ENCODE assay signal across 31 mouse cellular contexts in genomic region chr1:40053071-40053470, GRCm38 (mm10). TPM values are rescaled to one million over a fixed set of nuclear protein-coding genes. Genes with fewer than 3 reads are reported as not detected.
"Had no signal": no experiment of that assay in that cellular context is flagged by ENCODE, and none has a peak within 500 bp of the region (broad histone marks: within the 10 kb centered on the region; RNA-seq: fewer than 3 reads in every experiment).

No protein-coding gene starts in this region.

- H3K36me3 ChIP-seq: heart, embryonic 10.5 days; heart, embryonic 13.5 days; heart, embryonic 15.5 days; hindbrain, embryonic 10.5 days; hindbrain, embryonic 12.5 days; kidney, embryonic 15.5 days; limb, embryonic 10.5 days; limb, embryonic 12.5 days; liver, embryonic 13.5 days had no signal

- H3K4me1 ChIP-seq: hindbrain, embryonic 12.5 days; kidney, embryonic 15.5 days; limb, embryonic 10.5 days; limb, embryonic 12.5 days; liver, embryonic 13.5 days had no signal

- H3K9ac ChIP-seq: heart, embryonic 13.5 days; heart, embryonic 15.5 days; hindbrain, embryonic 12.5 days; hindbrain, embryonic 14.5 days; kidney, embryonic 15.5 days; limb, embryonic 12.5 days; liver, embryonic 13.5 days had no signal

- H3K4me3 ChIP-seq: gastrocnemius, adult 2 months; heart, embryonic 10.5 days; heart, embryonic 13.5 days; heart, embryonic 15.5 days; hindbrain, embryonic 10.5 days; hindbrain, embryonic 12.5 days; kidney, embryonic 15.5 days; layer of hippocampus, adult 2 months; left cerebral cortex, adult 2 months; limb, embryonic 10.5 days; limb, embryonic 12.5 days; liver, embryonic 13.5 days had no signal

- H3K27ac ChIP-seq: gastrocnemius, adult 2 months; heart, embryonic 10.5 days; heart, embryonic 13.5 days; heart, embryonic 15.5 days; hindbrain, embryonic 10.5 days; hindbrain, embryonic 12.5 days; hindbrain, embryonic 14.5 days; kidney, embryonic 15.5 days; kidney, postnatal 0 days; layer of hippocampus, adult 2 months; left cerebral cortex, adult 2 months; limb, embryonic 10.5 days; limb, embryonic 12.5 days; liver, embryonic 13.5 days had no signal

- H3K4me2 ChIP-seq: heart, embryonic 13.5 days; heart, embryonic 15.5 days; hindbrain, embryonic 12.5 days; hindbrain, embryonic 14.5 days; kidney, embryonic 15.5 days; limb, embryonic 12.5 days; liver, embryonic 11.5 days; liver, embryonic 13.5 days had no signal

- H3K9me3 ChIP-seq: heart, embryonic 10.5 days; heart, embryonic 13.5 days; heart, embryonic 15.5 days; hindbrain, embryonic 10.5 days; hindbrain, embryonic 12.5 days; kidney, embryonic 15.5 days; limb, embryonic 10.5 days; limb, embryonic 12.5 days; liver, embryonic 13.5 days had no signal

- DNase-seq: gastrocnemius, adult 2 months; gastrocnemius, postnatal 10 days; gastrocnemius, postnatal 25 days; heart, adult 18-20 months; heart, postnatal 4 days; kidney, adult 11 months; kidney, adult 2 months; kidney, adult 9 months; kidney, postnatal 25 days; kidney, postnatal 4 days; liver; liver, embryonic 13.5 days had no signal

- H3K27me3 ChIP-seq: heart, embryonic 13.5 days; heart, embryonic 15.5 days; hindbrain, embryonic 12.5 days; kidney, embryonic 15.5 days; limb, embryonic 12.5 days; liver, embryonic 13.5 days had no signal

- ATAC-seq: hindbrain, embryonic 16.5 days; intestine, embryonic 16.5 days had no signal

RNA-seq across cellular contexts. Expression of gene Il1r2, which starts 20.8 kb away (rescaled TPM):
- total RNA-seq: gastrocnemius, postnatal 4 days; heart, adult 18-20 months; heart, adult 8-10 months; heart, postnatal 25 days; heart, postnatal 4 days; layer of hippocampus, adult 2 months; left cerebral cortex, adult 2 months; left cerebral cortex, postnatal 36 days had no signal
